Mouse (Mus musculus) MEL (cell line): ENCODE results near the gene Ell.
A peak's percentile ranks its signal among the peaks of the same experiment; 100 is the strongest.

Experiments used
- CHD1 ChIP-seq: IDR thresholded peaks from 2 replicates; pipeline ENCODE4 v1.6.1; 2012; ENCODE audit warnings: low read depth, mild to moderate bottlenecking, inconsistent platforms, low read length, improper control_type of control experiment
- CTCF ChIP-seq, 3 experiments: IDR thresholded peaks in 2 of 3; conservative IDR thresholded peaks in 1 of 3; 2 replicates each; pipeline ENCODE4 v1.5.1; 2011 to 2012; ENCODE audit warnings: low read length in 3 of 3, low read depth in 2 of 3, mild to moderate bottlenecking in 2 of 3, improper control_type of control experiment in 1 of 3, inconsistent platforms in 1 of 3, mixed read lengths in 1 of 3, moderate library complexity in 1 of 3; ENCODE audit not compliant: control insufficient read depth in 1 of 3, insufficient read depth in 1 of 3, poor library complexity in 1 of 3, severe bottlenecking in 1 of 3
- GATA1 ChIP-seq: IDR thresholded peaks from 2 replicates; pipeline ENCODE4 v1.6.1; 2011; ENCODE audit warnings: low read depth, low read length, improper control_type of control experiment
- POLR2A ChIP-seq, 2 experiments: IDR thresholded peaks; 2 replicates each; pipeline ENCODE4 v1.6.1; 2011 to 2012; ENCODE audit warnings: low read length in 2 of 2, mild to moderate bottlenecking in 2 of 2, control low read depth in 1 of 2, improper control_type of control experiment in 1 of 2, low read depth in 1 of 2, moderate library complexity in 1 of 2; ENCODE audit not compliant: control insufficient read depth in 1 of 2, insufficient read depth in 1 of 2, poor library complexity in 1 of 2
- USF1 ChIP-seq: IDR thresholded peaks from 2 replicates; pipeline ENCODE4 v1.6.1; 2014; ENCODE audit warnings: low read depth, mild to moderate bottlenecking, inconsistent platforms, low read length, improper control_type of control experiment, moderate library complexity
- ZNF384 ChIP-seq: IDR thresholded peaks from 2 replicates; pipeline ENCODE4 v1.6.1; 2012; ENCODE audit warnings: low read depth, mild to moderate bottlenecking, inconsistent platforms, low read length, improper control_type of control experiment

GRCm38 (mm10) chr8:70528182-70528797 is 11.0 kb upstream of the Ell start:
- TF ChIP-seq CTCF (IDR thresholded peaks at IDR 0.05 in 2 of 3, conservative IDR thresholded peaks at IDR 0.05 in 1 of 3; ENCODE audit: control insufficient read depth in 1 of 3, insufficient read depth in 1 of 3, low read depth in 2 of 3, low read length in 3 of 3, poor library complexity in 1 of 3, severe bottlenecking in 1 of 3) (no peak), POLR2A (IDR thresholded peaks at IDR 0.05; ENCODE audit: control insufficient read depth in 1 of 2, insufficient read depth in 1 of 2, low read depth in 1 of 2, low read length in 2 of 2, poor library complexity in 1 of 2) (no peak), ZNF384 (no peak), GATA1 (no peak), USF1 (no peak), CHD1 (0 out of 2 replicates have a peak, but pooled peaks have one; percentile 42)
